Mouse (Mus musculus) cerebellum, adult 2 months (tissue): ENCODE results near the gene Dgat2.

Experiments used
- CTCF ChIP-seq: fragments of 200-500 bp; IDR thresholded peaks from 2 replicates; pipeline ENCODE4 v1.5.1; 2011; ENCODE audit warnings: low read depth, mild to moderate bottlenecking, control low read depth, low read length, moderate library complexity, borderline replicate concordance; ENCODE audit not compliant: insufficient read depth
- POLR2A ChIP-seq: fragments of 200-500 bp; IDR thresholded peaks from 2 replicates; pipeline ENCODE4 v1.6.1; 2011; ENCODE audit warnings: low read length, control low read depth, borderline replicate concordance; ENCODE audit not compliant: insufficient read depth

DNA sequence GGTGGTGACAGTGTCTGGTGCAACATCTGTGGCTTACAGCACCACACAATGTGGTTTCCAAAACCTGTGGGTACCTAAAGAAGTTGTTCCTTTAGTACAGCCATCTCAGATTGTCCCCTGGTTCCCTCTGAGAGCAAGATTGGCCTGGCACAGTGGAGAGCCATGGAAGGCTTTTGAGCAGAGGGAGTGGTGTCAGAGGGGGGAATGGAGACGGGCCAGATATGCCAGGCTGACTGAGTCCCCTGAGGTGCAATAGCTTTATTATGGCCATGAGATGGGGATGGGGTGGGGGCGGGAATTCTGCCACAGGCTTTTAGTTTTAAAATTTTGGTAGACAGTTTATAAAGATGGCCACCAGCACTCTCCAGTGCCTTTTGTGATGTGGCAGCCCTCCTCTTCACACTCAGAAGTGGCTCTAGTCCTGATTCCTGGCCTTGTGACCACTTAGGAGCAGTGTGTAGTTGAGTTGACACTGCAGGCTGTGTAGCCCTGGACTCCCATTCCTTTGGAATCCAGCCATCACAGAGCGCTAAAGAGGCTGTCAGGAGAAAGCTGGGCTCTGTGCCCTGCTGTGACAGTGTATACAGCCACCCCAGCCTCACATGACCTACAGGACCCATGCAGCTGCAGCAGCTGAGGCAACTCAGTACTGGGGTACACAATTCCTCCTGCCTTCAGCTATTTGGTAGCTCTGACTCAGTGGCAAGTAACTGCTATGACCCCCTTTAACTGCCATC lies 35.0 kb upstream of the Dgat2 start:
- TF ChIP-seq POLR2A: no peak
- TF ChIP-seq CTCF: no peak
